Mouse (Mus musculus) induced T-regulatory cell, adult 2 months (primary cell): ENCODE data around the gene Tspan3.

ENCODE experiments used
- DNase-seq: peaks from one replicate; pipeline ENCODE4 v3.0.0-alpha.2; 2012; ENCODE audit warnings: low read depth

Gene Tspan3

GRCm38 (mm10) chr9:56165377-56165776 lies at the start of gene Tspan3:
TSS of gene Tspan3 (minus strand) at chr9:56165477.
- no peak for DNase-seq

DNA sequence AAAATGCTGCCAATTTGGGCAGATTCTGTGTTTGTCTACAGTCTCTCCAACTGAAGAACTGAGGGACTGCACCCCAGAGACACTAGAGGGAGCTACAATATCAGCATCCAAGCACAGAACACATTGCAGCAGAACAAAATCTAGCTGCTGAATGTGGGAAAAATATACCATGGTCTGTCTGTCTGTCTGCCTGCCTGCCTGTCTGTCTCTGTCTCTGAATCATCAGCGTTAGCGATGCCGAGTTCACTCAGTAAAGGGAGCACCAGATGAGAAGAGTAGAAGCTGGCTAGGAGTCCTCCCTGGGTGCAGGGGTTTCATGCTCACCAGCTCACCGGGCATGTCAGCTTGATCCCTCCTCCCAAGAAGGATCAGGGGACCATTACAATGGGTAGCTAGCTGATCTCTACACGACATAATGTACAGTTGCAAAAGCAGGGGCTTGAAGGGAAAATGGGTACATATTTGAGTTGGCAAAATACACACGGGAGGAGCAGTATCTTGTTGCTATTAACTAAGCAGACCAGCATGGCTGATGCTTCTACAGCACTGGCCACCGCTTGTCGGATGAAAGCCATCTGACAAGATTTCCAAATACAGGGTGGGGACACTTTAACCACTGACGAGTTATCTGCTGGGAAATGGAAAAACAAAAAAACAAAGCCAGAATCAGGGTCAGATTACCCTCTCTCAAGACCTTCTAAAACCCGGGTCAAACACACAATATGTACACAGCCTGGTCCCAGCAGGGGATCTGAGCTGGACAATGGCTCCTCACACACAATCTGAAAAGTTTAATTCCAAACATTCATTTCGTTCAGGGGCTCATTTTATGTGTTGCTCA lies 48.4 kb upstream of the Tspan3 start:
- DNase-seq, result peak; percentile 72

DNA sequence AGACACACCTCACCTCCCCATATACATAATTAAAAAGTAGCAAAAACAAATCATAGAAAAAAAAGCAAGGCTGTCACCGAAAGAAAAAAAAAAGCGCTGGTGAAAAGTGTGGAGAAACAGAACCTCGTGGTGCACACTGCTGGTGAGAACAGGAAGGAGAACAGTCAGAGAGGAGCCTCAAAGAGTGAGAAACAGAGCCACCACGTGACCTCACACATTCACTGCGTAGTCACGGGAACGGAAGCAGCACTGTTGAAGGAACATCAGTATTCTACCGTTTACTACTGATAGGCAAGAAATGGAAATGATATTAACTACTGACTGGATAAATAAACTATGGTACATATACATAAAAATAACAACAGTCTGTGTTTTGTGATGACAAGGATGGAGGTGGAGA lies 43.5 kb upstream of the Tspan3 start:
- peak; percentile 43 for DNase-seq

GRCm38 (mm10) chr9:56207516-56207915 lies 42.2 kb upstream of the Tspan3 start:
- no peak for DNase-seq

DNA sequence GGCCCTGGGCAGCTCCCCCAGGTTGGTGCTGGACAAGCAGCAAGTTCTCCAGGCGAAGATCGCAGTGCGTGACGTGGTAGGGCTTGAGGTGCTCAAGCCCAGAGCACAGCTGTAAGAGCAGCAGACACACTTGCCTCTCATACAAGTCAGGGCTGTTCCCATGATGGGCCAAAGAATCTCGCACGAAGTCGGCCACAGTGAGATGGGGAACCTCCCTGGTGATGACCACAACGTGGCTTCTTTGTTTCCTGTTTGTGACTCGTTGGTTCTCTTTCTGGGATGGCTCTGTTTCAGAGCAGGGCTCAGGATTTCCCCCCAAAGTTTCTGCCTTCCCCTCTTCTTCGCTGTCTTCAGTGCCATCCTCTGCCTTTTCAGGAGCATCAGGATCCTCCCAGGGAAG lies 41.8 kb upstream of the Tspan3 start:
- peak; percentile 34 for DNase-seq

GRCm38 (mm10) chr9:56205336-56205735 lies 40.1 kb upstream of the Tspan3 start:
- DNase-seq, result no peak

DNA sequence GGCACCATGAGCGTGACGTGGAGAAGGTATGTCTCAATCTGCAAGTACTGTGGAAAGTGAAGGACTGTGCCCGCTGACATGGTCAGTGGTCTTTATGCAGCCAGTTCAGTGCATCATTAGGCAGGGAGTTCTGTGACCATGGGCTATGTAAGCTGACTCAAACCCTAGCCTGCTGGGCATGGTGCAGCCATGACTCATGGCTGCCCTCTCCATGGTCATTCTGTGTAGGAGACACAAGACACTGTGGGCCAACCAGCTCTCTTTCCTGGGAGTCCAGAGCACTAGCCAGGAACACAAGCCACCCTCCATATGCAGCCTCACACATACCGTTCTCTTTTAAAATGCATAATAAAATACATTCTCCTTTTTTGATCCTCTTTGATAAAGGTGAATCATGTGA lies 39.0 kb upstream of the Tspan3 start:
- no peak for DNase-seq

DNA sequence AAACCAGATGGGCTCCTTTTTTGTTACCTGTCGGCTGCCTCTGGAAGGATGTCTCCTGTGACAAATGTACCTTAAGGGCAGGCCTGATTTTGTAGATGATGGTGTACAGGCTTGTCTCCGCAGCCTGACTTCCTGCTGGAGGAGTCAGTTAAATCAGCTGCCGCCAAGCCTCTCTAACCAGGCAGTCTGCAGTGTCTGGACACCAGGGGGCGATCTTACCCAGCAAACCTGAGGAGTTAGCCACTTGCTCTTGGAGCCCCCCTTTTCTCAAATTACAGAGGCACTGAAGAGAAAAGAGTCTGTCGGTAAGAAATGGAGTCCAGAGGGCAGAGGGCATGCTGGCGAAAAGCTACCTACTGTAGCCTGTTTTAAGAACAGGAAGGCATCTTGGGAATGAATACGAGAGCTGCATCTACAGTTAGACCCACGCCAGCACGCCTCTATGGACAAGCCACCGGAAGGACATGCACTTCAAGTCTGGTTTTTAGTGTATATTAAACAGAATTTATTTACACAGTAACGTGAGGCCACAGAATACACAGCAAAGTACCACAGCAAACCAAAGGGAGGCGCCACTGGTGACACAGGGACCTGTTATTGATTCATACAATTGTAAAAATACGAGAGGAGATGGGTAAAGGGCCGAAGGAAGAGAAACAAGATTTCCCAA lies 35.5 kb upstream of the Tspan3 start:
- peak; percentile 85 for DNase-seq

DNA sequence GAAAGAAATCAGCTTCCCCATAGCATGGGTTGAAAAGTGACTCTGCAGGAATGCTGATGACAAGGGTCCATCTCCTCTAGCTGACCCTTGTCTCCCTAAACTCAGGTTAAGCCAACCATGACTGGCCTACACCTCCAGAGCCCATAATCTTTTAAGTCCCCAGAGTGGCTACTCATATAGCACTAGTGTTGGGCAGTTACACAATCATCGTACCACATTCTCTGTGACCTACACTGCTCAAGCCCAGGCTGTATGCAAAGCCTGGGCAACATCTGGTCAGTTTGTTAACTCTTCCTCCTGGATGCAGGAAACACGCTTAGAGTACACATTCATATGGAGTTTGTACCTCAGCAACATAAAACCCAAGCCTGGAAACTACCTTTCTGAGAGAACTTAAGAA lies 34.9 kb upstream of the Tspan3 start:
- no peak for DNase-seq

GRCm38 (mm10) chr9:56196921-56197320 lies 31.6 kb upstream of the Tspan3 start:
- DNase-seq, result no peak

- no peak for DNase-seq
These were observed 29.9 kb upstream of the Tspan3 start for GRCm38 (mm10) chr9:56195193-56195592.

- DNase-seq, result no peak
These were observed 26.5 kb upstream of the Tspan3 start for GRCm38 (mm10) chr9:56191498-56192455.

DNA sequence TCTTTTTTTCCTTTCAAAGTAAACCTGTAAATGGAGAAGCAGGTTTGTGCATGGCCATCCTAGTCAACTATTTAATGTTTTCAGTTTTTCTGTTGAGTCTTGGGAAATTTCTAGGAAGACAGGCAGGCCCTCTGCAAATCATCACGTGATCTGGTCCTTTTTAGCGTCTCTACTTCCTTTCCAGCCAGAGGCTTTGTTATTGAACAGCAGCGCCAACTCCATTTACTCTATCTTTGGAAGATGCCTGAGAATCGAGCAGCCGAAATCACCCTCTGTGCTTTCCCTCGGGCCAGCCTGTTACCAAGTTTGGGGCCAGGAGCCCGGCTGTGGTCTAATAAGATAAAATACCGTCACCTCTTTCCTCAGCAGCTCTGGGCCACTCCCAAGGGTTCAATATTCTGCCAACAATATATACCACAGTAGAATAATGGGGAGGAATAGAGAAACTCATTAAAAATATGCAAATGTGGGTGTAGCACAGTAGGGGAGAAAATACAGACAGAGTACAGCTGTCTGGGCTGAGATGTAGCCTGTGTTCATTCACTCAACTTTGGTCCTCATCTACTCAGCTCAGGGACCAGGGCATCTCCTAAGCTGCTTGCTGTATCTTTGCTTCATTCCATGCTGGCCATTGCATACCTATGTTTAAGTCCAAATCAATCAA lies 15.0 kb upstream of the Tspan3 start:
- DNase-seq, result no peak

DNA sequence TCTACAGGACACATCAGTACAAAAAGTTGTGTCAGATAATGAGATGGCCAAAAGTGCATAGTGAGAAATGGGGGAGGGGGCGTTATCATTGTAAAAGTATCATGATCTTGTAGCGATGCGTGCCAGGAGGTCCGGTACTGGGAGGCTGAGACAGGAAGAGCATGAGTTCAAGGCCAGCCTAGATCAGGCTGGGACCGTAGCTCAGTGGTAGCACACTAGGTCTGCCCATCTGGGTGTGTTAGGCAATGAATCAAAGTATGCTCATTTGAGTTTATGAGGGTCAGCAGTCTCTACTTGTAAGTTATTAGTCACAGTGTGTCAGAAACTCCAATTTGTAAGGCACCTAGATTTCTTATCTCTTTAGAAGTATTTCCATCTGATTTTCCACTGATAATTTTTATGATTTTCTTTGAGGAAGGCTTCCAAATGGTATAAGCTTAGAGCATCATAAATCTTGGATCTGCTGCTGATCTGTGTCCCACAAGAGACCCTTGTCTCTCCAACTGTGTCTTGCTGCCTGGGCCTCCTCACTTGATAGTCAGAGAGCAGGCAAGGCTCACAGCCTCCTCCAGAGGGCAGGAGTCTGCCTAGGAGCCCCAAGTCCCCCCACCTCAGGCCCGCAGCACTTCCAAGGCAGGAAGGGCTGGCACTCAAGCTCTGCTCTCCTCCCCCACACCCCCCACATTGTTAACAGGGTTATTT lies 14.3 kb upstream of the Tspan3 start:
- DNase-seq, result no peak

- DNase-seq, result no peak
These were observed 12.1 kb upstream of the Tspan3 start for GRCm38 (mm10) chr9:56177354-56177753.

GRCm38 (mm10) chr9:56175316-56175715 lies 10.0 kb upstream of the Tspan3 start:
- DNase-seq, result no peak

DNA sequence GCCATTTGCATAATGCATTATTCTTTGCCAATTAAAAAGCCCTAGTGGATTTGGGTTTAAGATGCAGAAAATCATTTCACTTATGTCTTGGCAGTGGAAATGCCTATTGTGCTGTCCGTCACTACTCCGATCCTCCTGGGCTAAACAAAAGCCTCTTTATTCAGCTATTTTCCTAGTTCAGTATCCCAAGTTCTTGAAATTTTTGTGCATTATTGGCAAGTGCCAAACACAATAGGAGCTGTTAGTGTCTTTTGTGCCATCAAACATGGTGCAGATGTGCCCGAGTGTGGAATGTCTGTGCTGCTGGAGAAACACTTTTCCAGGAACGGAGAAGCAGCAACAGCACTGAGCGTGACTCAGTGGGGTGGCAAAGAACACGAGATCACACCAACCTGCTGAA lies 2.4 kb upstream of the Tspan3 start:
- no peak for DNase-seq

DNA sequence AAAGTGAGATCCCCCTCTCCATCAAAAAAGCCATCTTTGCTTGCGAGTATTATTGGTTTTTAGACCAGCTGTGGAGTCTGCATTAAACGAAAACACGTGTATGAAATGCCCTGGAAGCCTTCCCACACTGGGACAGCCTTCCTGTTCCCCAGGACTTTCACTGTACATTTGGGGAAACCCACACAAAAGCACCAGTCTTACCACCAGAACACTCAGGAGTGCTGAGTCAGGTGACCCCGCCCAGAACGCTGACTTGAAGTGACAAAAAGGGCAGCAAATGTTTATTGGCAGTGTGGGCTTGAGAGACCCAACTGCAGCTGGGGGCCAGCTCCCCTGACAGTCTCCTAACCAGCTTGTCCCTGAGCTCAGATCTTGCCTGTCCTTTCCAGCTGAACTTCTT lies 884 bp upstream of the Tspan3 start:
- peak; percentile 29 for DNase-seq

DNA sequence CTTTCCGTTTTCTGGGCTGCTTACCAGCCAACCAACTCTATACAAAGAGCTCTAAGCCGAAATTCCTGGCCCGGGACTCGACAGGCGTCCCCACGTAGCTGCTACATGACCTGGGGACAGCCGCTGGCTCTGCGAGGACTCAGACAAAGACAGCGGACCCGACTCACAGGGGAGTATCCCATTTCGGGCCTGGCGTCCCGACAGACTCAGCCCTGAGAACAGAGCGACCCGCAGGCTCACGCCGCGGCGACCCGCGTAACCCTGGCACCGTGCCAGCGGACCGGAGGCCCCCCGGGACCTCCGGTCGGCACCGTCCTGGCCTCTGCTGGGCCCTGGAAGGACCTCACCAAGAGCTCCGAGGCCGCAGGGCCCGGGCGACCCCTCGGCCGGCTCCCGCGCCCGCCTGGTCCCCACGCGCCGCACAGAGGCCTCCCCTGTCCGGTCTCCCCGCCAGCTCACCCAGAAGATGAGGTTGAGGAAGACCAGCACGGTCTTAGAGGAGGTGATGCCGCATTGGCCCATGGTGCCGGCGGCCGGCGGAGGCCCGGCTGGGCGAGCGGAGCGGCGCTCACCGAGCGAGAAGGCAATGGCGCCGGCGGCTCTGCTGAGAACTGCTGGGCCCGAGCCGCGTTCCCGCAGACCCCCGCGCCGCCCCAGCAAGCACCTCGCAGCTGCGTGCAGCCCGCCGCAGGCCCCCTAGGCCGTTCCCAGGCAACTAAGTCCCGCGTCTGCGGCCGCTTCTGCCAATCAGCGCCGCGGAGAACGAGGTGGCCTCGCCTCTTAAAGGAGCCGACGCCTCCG lies 4.7 kb downstream of the Tspan3 start:
- peak; percentile 89 for DNase-seq

DNA sequence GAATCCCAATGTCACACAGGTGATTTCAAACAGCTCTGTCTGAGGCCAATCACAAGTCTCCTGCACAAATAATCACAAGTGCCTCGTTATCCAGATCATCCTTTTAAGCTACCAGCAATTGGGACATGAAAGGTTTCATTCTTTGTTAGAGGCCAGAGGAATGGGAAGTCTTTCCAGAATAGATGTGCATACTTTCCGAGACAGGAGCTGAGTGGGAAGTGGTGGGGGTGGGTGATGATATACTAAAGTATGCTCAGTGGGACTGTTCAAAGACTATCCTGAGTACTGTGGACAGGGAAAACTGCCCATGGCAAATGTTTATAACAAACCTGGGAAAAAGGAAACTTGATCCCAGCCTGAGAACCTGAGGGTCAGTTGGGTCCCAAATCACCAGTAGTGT lies 5.8 kb downstream of the Tspan3 start:
- DNase-seq, result no peak
